11 mouse cellular contexts compared by ENCODE assay signal in genomic region chr15:7974368-7974767, GRCm38 (mm10).
DNase-seq lines count a peak whose midpoint lies in the region; ATAC-seq and TF ChIP-seq lines count a peak whose summit lies in the region.
"Had no signal": no experiment of that assay in that cellular context is flagged by ENCODE, and none has a peak within 500 bp of the region (broad histone marks: within the 10 kb centered on the region; RNA-seq: fewer than 3 reads in every experiment).

No protein-coding gene starts in this region.

- TF ChIP-seq POLR2A in cerebellum, adult 2 months (IDR thresholded peaks at IDR 0.05; ENCODE audit: borderline replicate concordance, insufficient read depth, low read length) = no peak
- no peak for TF ChIP-seq POLR2A in lung, adult 2 months (IDR thresholded peaks at IDR 0.05; ENCODE audit: borderline replicate concordance, extremely low read depth, low read depth, low read length)

- no peak overlapping the region for H3K27ac ChIP-seq in cerebellum, adult 2 months (ENCODE audit: insufficient read depth, low read length)
- H3K27ac ChIP-seq: heart, embryonic 15.5 days; limb, embryonic 10.5 days; midbrain, embryonic 10.5 days had no signal

- no peak for ATAC-seq in megakaryocyte, adult 5-6 weeks (ENCODE audit: poor library complexity, severe bottlenecking)

- WGBS in cerebellum, adult 2 months = 92% methylated on average over 8 of the region's 8 CpGs
- WGBS in lung, adult 2 months = 89% methylated on average over 8 of the region's 8 CpGs

- H3K27me3 ChIP-seq in cerebellum, adult 2 months (ENCODE audit: control insufficient read depth, insufficient read depth, low read length) = no peaks in the 10 kb centered on the region
- H3K27me3 ChIP-seq: heart, embryonic 15.5 days had no signal

- DNase-seq in cerebellum, adult 2 months = no peak
- DNase-seq in cerebellum, adult 11-12 months = no peak
- no peak for DNase-seq in lung, adult 2 months
- DNase-seq in lung, adult 18-20 months = no peak
- DNase-seq in ZHBTc4 (ENCODE audit: low read depth, low spot score) = peak; percentile 73
- peak; percentile 11 for DNase-seq in naive thymus-derived CD4-positive, alpha-beta T cell, adult 2 months (ENCODE audit: low read depth)
- no peak for DNase-seq in right cerebral cortex, postnatal 36 days (ENCODE audit: low spot score in 2 of 2)

- TF ChIP-seq CTCF in cerebellum, adult 2 months (IDR thresholded peaks at IDR 0.05; ENCODE audit: borderline replicate concordance, insufficient read depth, low read depth, low read length) = peak; percentile 35; the same call in 1 of the 2 replicates
- peak; percentile 38; the same call in 1 of the 2 replicates for TF ChIP-seq CTCF in lung, adult 2 months (IDR thresholded peaks at IDR 0.05; ENCODE audit: insufficient read depth, low read length)

- H3K4me1 ChIP-seq in cerebellum, adult 2 months (ENCODE audit: control insufficient read depth, insufficient read depth, low read length) = no peaks in the 10 kb centered on the region
- no peaks in the 10 kb centered on the region for H3K4me1 ChIP-seq in lung, adult 2 months (ENCODE audit: control insufficient read depth, insufficient read depth, low read length)
- H3K4me1 ChIP-seq: heart, embryonic 15.5 days; limb, embryonic 10.5 days; midbrain, embryonic 10.5 days had no signal

- no peak overlapping the region for H3K4me3 ChIP-seq in cerebellum, adult 2 months (replicated peaks; ENCODE audit: insufficient read depth, low read depth, low read length)
- no peak overlapping the region for H3K4me3 ChIP-seq in lung, adult 2 months (replicated peaks; ENCODE audit: extremely low read depth, low read depth, low read length)
- H3K4me3 ChIP-seq: heart, embryonic 15.5 days; limb, embryonic 10.5 days; midbrain, embryonic 10.5 days had no signal

Comparison
In these comparisons a context has a peak if more than half of its experiments do, and no peak if none do; other contexts are left out.
1. DNase-seq: peak in ZHBTc4 (single experiment) and naive thymus-derived CD4-positive, alpha-beta T cell, adult 2 months (single experiment); none in cerebellum, adult 2 months (0 of 2), cerebellum, adult 11-12 months (single experiment), lung, adult 2 months (single experiment), lung, adult 18-20 months (0 of 2) and right cerebral cortex, postnatal 36 days (0 of 2).